Comparison of ENCODE assay signal across 8 mouse cellular contexts in the genomic region with DNA sequence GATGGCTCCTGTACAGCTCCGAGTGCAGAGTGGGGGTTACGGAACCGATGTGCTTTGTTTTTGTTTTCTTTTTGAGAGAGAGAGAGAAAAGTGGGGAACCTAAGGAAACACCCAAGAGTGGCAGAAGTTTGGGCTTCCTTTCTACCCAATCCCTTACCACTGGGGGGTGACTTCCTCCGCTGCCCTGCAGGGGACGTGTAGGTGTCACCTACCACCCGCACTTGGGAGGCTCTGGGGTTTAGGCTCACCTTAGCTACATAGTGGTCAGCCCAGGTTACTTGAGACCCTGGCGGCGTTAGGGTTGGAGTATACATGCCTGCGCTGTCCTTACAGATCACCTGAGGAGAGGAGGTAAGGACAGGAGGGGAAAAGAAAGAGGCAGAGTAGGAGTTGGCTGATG. TPM values are rescaled to one million over a fixed set of nuclear protein-coding genes. Genes with fewer than 3 reads are reported as not detected.
A peak's percentile ranks its signal among the peaks of the same experiment; 100 is the strongest.
DNase-seq lines count a peak whose midpoint lies in the region; ATAC-seq and TF ChIP-seq lines count a peak whose summit lies in the region.

No protein-coding gene starts in this region.

- peak overlapping the region; percentile 84 for H3K4me3 ChIP-seq in E14TG2a.4 (replicated peaks; ENCODE audit: low read length)
- no peak overlapping the region for H3K4me3 ChIP-seq in hindbrain, embryonic 11.5 days (ENCODE audit: low read depth, low read length)
- no peak overlapping the region for H3K4me3 ChIP-seq in lung, postnatal 0 days (ENCODE audit: low read depth, low read length)

- TF ChIP-seq EP300 in lung, postnatal 0 days (IDR thresholded peaks at IDR 0.05) = no peak

- H3K27me3 ChIP-seq in E14TG2a.4 (ENCODE audit: insufficient read depth, low read length) = no peaks in the 10 kb centered on the region
- no peaks in the 10 kb centered on the region for H3K27me3 ChIP-seq in hindbrain, embryonic 11.5 days (ENCODE audit: control insufficient read depth, insufficient read depth, low read length)
- no peaks in the 10 kb centered on the region for H3K27me3 ChIP-seq in lung, postnatal 0 days (replicated peaks; ENCODE audit: insufficient read depth, low read length)

- 0 out of 2 replicates have a peak, but pooled peaks have one; percentile 10 for ATAC-seq in hindbrain, embryonic 11.5 days (ENCODE audit: low FRiP score)
- ATAC-seq in lung, postnatal 0 days = no peak
- no peak for ATAC-seq in monocyte, adult 5-6 weeks (replicated peaks; ENCODE audit: insufficient number of reproducible peaks, low FRiP score, low TSS enrichment, poor library complexity, severe bottlenecking)

- no peak overlapping the region for H3K9ac ChIP-seq in hindbrain, embryonic 11.5 days (ENCODE audit: low read depth, low read length)
- 0 out of 2 replicates have a peak overlapping the region, but pooled peaks have one; percentile 24 for H3K9ac ChIP-seq in lung, postnatal 0 days (replicated peaks; ENCODE audit: low read depth)

- peaks cover 22% of the 10 kb centered on the region for H3K36me3 ChIP-seq in E14TG2a.4 (ENCODE audit: insufficient read depth, low read length)
- H3K36me3 ChIP-seq in hindbrain, embryonic 11.5 days (ENCODE audit: control insufficient read depth, insufficient read depth, low read length) = no peaks in the 10 kb centered on the region; the same call in 1 of the 2 replicates
- H3K36me3 ChIP-seq in lung, postnatal 0 days (ENCODE audit: insufficient read depth, low read length) = no peaks in the 10 kb centered on the region

- H3K4me2 ChIP-seq in hindbrain, embryonic 11.5 days (replicated peaks; ENCODE audit: low read depth, low read length) = no peak overlapping the region
- peak overlapping the region; percentile 80 for H3K4me2 ChIP-seq in lung, postnatal 0 days (replicated peaks; ENCODE audit: low read depth, low read length)

- H3K27ac ChIP-seq in hindbrain, embryonic 11.5 days (ENCODE audit: low read depth, low read length) = no peak overlapping the region
- H3K27ac ChIP-seq in lung, postnatal 0 days (ENCODE audit: low read length) = no peak overlapping the region

- H3K9me3 ChIP-seq in E14TG2a.4 (ENCODE audit: low read length) = peaks cover 24% of the 10 kb centered on the region
- H3K9me3 ChIP-seq in hindbrain, embryonic 11.5 days (ENCODE audit: control insufficient read depth, low read length) = no peaks in the 10 kb centered on the region
- H3K9me3 ChIP-seq in lung, postnatal 0 days (ENCODE audit: low read length) = no peaks in the 10 kb centered on the region

- DNase-seq in adrenal gland, adult (ENCODE audit: inconsistent age in 2 of 2, low spot score in 1 of 2) = peak; percentile 48 to 71
- DNase-seq in adrenal gland, postnatal 10 days = no peak
- no peak for DNase-seq in hindbrain, embryonic 11.5 days (ENCODE audit: low spot score)
- no peak for DNase-seq in lung, postnatal 0 days (ENCODE audit: low spot score)
- DNase-seq in retina, embryonic 14.5 days (ENCODE audit: low spot score) = no peak
- no peak for DNase-seq in left cerebral cortex, adult 18-20 months (ENCODE audit: low spot score in 2 of 2)

- peaks cover 48% of the 10 kb centered on the region for H3K4me1 ChIP-seq in E14TG2a.4 (replicated peaks; ENCODE audit: low read depth, low read length)
- no peaks in the 10 kb centered on the region for H3K4me1 ChIP-seq in hindbrain, embryonic 11.5 days (replicated peaks; ENCODE audit: control insufficient read depth, insufficient read depth, low read length)
- peaks cover 8% of the 10 kb centered on the region; the same call in 1 of the 2 replicates for H3K4me1 ChIP-seq in lung, postnatal 0 days (ENCODE audit: insufficient read depth, low read depth, low read length)

- no peak for TF ChIP-seq CTCF in E14TG2a.4 (conservative IDR thresholded peaks at IDR 0.05; ENCODE audit: low read length)
- TF ChIP-seq CTCF in lung, postnatal 0 days (IDR thresholded peaks at IDR 0.05) = no peak

- 62% methylated on average over 9 of the region's 9 CpGs for WGBS in hindbrain, embryonic 11.5 days
- 70% methylated on average over 9 of the region's 9 CpGs for WGBS in lung, postnatal 0 days

RNA-seq across cellular contexts. Expression of a gene that starts 0.7 kb away (rescaled TPM):
- 10 to 100 TPM; 13.5 to 18.0 TPM for total RNA-seq in adrenal gland, postnatal 10 days (2021)
- 7.2 and 7.7 TPM in 2 replicates for polyA plus RNA-seq in hindbrain, embryonic 11.5 days (2014; fragmentation: Nextera tagmentation; extraction: Ambion mirVana)
- polyA plus RNA-seq in lung, postnatal 0 days (2015; fragmentation: Nextera tagmentation; extraction: Ambion mirVana) = 9.3 and 9.8 TPM in 2 replicates
- 5.0 to 8.1 TPM (median 5.5 TPM) in 3 replicates for total RNA-seq in monocyte, adult 5-6 weeks (2017)
- 10 to 100 TPM; 11.1 to 12.4 TPM for total RNA-seq in left cerebral cortex, adult 18-20 months (2021)

RNA-seq across cellular contexts. Expression of a gene that starts 57.0 kb away (rescaled TPM):
- total RNA-seq in adrenal gland, postnatal 10 days (2021) = 1 to 10 TPM; 2.5 to 7.2 TPM
- 0.28 and 1.6 TPM in 2 replicates for polyA plus RNA-seq in hindbrain, embryonic 11.5 days (2014; fragmentation: Nextera tagmentation; extraction: Ambion mirVana)
- 0.35 and 0.58 TPM in 2 replicates for polyA plus RNA-seq in lung, postnatal 0 days (2015; fragmentation: Nextera tagmentation; extraction: Ambion mirVana)
- total RNA-seq in monocyte, adult 5-6 weeks (2017) = 0.32 to 1.1 TPM in 2 of 3 replicates, not detected in the other
- 1 to 10 TPM; 2.1 to 2.2 TPM for total RNA-seq in left cerebral cortex, adult 18-20 months (2021)

Comparison
In these comparisons a context has a peak if more than half of its experiments do, and no peak if none do; other contexts are left out.
1. DNase-seq: peak in adrenal gland, adult (2 of 2); none in adrenal gland, postnatal 10 days (single experiment), hindbrain, embryonic 11.5 days (single experiment), lung, postnatal 0 days (single experiment), retina, embryonic 14.5 days (single experiment) and left cerebral cortex, adult 18-20 months (0 of 2).